Mouse (Mus musculus) bone marrow macrophage, adult 2 months (primary cell): ENCODE results near the gene Sptbn1.

ENCODE experiments used
- CTCF ChIP-seq: IDR thresholded peaks from 2 replicates; pipeline ENCODE4 v1.5.1; 2012; ENCODE audit warnings: low read depth, mild to moderate bottlenecking, low read length, moderate library complexity
- POLR2A ChIP-seq: IDR thresholded peaks from 2 replicates; pipeline ENCODE4 v1.6.1; 2012; ENCODE audit warnings: mild to moderate bottlenecking, low read depth, low read length, borderline replicate concordance

- TF ChIP-seq CTCF, result no peak
- no peak for TF ChIP-seq POLR2A
Observed at GRCm38 (mm10) chr11:30104177-30104576, 163.8 kb downstream of the Sptbn1 start.
